Mouse (Mus musculus) ovary, adult 18-20 months (tissue): ENCODE measurements around the gene Trim67.

Experiments
- DNase-seq: peaks from one replicate; pipeline ENCODE4 v3.0.0; 2022; ENCODE audit warnings: low spot score, mixed read lengths

The Trim67 gene

DNA sequence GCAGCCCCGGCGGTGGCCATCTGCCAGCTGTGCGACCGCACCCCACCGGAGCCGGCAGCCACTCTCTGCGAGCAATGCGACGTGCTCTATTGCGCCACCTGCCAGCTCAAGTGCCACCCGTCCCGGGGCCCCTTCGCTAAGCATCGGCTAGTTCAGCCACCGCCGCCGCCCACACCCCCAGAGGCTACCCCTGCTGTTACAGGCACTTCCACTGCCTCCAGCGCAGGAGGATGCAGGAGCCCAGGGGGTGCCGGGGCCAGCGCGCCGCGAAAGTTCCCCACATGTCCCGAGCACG is 1.5 kb downstream of the Trim67 start:
- peak; percentile 8 for DNase-seq

- DNase-seq = no peak
Observed at GRCm38 (mm10) chr8:124795781-124796488, 3.0 kb downstream of the Trim67 start.

DNA sequence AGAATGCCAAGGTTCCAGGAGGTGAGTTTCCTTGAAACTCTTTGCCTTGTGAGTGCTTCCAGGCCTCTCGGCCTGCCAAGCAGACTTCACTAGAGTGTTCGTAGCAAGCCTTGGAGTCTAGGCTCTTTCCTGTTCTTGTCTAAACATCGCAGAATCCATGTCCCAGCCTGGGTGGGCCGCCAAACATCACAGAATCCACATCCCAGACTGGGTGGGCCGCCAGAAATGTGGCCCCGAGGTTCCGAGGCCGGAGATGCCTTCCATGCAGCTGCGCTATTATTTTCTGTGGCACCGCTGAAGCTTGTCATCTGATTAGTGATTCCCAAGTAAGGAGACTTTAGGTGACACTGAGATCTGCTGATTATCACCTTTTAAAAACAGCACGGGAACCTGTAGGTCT is 7.7 kb downstream of the Trim67 start:
- no peak for DNase-seq

DNA sequence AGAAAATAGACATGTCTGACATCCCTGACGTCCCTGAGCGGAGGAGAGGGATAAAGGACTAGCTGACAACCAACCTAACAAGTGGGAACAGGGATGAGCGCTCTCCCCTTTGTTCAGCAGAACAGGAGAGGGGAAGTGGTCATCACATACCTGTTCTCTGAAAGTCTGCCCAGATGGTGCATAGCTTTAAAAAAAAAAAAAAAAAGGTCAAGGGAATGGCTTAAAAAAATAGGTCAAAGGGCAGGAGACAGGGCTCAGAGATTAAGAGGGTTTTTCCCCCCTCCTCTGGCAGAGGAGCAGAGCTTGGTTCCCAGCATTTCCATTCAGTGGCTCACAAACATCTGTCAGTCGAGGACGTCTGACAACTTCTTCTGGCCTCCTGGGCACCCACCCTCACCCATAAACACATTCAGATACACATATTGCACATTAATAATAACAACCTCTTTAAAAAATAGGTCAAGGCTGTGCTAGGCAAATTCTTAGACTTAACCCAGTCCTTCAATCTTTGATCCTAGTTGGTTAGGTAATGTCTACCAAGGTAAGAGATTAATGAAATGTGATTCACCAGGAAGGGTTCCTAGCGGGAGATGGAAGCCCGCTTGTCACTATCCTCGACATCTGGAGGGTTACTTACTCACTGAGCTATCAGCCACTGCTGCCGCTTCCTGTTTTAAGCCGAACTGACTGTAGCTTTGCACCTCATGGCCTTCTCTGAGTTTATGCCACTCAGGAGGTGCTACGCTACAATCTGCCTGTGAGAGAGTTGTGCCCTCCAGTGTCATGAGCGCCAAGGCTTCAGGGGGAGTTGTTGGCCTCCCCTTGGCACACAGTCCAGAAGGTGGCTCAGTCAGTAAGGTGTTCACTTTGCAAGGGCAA is 11.2 kb downstream of the Trim67 start:
- no peak for DNase-seq

GRCm38 (mm10) chr8:124805990-124806389 is 13.1 kb downstream of the Trim67 start:
- no peak for DNase-seq

DNA sequence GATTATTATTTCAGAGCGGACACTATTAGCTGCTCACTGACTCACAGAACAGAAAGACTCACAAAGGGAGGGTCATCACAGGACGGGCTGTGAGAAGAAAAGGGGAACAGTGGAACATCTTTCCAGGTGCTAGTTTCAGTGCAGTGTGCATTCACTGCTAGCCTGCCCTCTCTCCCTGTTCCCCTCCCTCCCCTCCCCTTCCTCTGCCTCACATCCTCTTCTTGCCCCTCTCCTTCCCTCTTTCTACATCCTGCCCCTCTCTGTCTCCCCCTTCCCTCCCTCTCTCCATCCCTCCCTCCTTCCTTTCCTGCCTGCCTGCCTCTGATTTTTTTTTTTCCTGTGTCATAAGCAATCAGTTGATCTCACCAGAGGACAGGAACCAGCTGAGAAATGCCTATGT is 16.5 kb downstream of the Trim67 start:
- no peak for DNase-seq

- no peak for DNase-seq
Observed at GRCm38 (mm10) chr8:124810056-124810610, 17.2 kb downstream of the Trim67 start.

DNA sequence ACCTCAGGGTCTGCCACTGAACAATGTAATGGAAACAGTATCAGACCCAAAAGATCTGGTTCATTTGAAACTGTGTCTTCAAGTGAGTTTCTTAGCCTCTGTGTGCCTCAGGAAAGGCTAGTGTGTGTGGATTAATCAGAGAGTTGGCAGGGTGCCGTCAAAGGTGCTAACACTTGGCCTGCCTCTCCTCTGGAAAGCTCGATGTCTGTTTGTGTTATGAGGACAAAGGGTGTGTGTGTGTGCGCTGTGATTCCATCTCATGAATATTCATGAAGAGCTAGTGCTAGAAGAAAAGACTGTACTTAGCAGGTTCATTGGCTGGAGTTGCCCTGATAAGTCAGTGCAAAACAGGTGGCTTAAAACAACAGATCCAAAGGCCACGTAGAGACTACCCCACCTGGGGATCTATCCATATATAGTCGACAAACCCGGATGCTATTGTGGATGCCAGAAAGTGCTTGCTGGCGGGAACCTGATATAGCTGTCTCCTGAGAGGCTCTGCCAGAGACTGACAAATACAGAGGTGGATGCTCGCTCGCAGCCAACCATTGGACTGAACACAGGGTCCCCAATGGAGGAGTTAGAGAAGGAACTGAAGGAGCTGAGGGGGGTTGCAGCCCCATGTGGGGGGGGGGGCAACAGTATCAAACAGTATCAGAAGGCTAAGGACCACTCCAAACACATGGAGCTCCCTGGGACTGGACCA is 17.9 kb downstream of the Trim67 start:
- DNase-seq = no peak

- DNase-seq = no peak
Observed at GRCm38 (mm10) chr8:124813326-124813725, 20.4 kb downstream of the Trim67 start.

- no peak for DNase-seq
Observed at GRCm38 (mm10) chr8:124815870-124816269, 23.0 kb downstream of the Trim67 start.

GRCm38 (mm10) chr8:124816866-124817265 is 24.0 kb downstream of the Trim67 start:
- no peak for DNase-seq

DNA sequence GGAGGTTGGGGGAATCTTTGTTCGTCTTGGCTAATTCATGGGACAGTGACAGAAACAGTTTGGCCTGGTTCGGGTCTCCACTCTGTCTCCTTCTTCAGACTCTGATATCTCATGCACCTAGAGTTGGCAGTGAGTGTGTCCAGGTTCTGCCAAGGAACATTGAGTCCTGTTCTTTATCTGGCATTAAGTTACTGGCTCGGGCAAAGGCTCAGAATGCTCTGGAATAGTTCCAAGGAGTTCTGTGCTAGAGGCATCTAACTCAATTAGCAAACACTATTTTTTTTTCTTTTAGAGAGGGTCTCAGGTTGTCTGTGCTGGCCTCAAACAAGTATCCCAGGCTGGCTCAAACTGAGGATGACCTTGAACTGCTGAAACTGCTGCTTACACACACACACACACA is 24.5 kb downstream of the Trim67 start:
- no peak for DNase-seq

DNA sequence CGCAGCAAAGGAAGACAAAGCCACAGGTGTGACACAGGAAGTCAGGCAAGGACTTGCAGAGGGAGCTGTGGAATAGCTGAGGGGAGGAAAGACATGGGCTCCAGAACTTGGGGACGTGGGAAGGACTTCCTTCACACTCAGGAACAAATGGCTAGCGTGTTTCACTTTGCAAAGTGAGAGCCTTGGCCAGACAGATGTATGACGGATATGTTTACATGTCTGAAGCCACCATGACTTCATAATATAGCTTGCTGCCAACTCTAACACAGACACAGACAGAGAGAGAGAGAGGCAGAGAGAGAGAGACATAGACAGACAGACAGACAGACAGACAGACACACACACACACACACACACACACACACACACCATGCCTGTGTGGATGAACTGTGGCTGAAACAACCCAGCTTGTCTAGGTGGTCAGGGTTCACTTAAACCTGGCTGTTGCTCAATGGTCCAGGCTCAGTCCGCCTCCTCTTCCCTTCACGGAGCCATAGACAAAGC is 26.8 kb downstream of the Trim67 start:
- DNase-seq = no peak

DNA sequence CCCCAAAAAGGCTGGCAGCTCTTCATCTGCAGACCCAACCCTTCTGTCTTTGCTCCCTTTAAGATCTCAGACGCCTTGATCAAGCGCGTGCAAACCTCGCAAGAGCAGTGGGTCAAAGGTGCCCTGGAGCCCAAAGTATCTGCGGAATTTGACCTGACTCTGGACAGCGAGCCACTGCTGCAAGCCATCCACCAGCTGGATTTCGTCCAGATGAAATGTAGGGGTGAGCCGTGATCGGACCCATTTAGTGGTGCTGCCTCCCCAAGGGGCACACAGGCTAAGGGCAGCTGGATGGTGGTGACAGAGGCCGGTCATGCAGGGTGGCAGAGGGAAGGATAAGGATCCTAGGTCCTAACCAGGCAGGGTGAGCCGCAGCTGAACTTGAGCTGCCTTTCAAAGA is 27.2 kb downstream of the Trim67 start:
- DNase-seq = no peak

DNA sequence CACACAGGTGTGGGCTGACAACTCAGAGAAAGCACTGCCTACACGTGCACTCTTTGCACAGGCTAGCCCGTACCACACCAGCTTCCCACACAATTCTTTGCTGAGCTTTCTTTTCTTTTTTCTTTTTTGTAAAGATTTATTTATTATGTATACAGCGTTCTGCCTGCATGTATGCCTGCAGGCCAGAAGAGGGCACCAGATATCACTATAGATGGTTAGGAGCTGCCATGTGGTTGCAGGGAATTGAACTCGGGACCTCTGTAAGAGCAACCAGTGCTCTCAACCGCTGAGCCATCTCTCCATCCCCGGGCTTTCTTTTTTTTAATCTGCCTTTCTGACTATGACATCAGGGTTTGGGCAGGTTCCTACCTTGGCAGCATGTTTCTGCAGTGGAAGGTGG is 30.6 kb downstream of the Trim67 start:
- no peak for DNase-seq

DNA sequence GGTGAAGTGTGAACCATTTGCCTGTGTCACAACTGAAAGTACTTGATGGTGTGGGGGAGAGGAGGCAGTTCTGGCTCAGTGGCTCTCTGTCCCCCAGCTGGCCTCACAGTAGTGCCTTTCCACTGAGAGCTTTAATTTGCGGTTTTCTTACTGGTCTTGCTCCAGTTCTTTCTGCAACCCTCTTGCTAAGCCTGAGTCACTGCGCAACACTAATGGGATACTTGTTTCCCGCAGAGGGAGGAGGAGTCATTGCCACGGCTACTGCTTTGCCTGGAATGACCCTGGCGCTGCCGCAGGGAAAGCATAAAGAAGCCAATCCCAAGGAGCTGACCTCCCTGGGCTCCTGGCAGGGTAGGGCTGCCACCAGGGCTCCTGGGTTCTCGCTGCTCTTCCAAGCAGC is 33.8 kb downstream of the Trim67 start:
- DNase-seq = peak; percentile 40

GRCm38 (mm10) chr8:124827387-124827786 is 34.5 kb downstream of the Trim67 start:
- no peak for DNase-seq

DNA sequence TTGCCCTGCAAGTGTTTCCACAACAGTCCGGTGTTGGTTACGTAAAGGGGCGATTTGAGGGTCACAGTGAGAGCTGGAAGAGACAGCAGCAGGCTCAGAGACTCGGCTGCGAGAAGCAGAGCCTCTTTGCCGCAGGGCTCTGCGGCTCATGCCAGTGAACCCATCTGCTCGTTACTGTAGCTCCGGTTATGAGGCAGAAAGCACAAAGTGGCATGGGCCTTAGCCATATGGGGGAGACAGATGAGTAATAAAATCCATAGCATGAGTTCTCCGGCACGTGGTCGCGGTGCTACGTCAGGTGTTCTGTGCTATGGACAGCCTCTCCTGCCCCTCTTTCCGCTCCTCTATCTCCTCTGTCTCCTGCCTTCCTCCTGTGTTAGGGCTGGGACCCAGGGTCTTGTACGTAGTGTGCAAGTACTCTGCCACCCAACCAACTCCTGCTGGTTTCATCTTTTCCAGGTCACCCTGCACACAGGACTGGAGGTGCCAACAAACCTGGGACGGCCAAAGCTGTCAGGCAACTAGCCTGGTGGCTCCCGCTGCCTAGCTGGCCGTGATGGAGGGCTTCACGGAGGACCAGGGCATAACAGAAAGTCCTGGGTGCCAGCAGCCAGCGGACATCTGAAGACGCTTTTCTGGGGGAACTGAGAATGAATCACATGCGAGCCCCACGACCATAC is 35.8 kb downstream of the Trim67 start:
- DNase-seq = no peak

- no peak for DNase-seq
Observed at GRCm38 (mm10) chr8:124830050-124830449, 37.2 kb downstream of the Trim67 start.

DNA sequence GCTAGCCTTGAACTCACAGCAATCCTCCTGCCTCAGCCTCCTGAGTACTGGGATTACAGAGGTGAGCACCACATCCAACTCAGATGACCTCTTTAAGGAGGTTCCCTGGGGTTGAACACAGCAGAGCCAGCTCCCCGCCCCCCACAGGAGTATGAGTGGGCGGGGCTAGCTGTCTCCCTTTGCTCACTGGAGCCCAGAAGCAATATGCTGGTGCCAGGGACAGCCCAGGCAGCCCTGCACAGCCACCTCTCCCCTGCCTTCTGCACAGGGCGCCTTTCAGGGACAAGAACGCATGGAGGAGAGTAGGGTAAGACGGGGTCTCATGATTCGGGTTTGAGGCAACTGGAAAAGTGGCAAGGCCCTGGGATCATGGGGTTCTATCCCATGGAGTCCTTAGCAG is 38.6 kb downstream of the Trim67 start:
- DNase-seq = no peak

- DNase-seq = no peak
Observed at GRCm38 (mm10) chr8:124831941-124832340, 39.0 kb downstream of the Trim67 start.
